Mouse (Mus musculus) hematopoietic multipotent progenitor cell, adult 10-12 weeks (in vitro differentiated cells): ENCODE measurements around the gene Myo1h. TPM values are rescaled to one million over a fixed set of nuclear protein-coding genes. Genes with fewer than 3 reads are reported as not detected.

Experiments
- polyA plus RNA-seq: library from polyadenylated mRNA; stranded (reverse); fragments of >175 nt; gene quantifications from 2 replicates; pipeline ENCODE4 v1.2.3, GENCODE M21; 2012; ENCODE audit warnings: low replicate concordance

Myo1h gene
- polyA plus RNA-seq = 0.89 and 1.0 TPM in 2 replicates

DNA sequence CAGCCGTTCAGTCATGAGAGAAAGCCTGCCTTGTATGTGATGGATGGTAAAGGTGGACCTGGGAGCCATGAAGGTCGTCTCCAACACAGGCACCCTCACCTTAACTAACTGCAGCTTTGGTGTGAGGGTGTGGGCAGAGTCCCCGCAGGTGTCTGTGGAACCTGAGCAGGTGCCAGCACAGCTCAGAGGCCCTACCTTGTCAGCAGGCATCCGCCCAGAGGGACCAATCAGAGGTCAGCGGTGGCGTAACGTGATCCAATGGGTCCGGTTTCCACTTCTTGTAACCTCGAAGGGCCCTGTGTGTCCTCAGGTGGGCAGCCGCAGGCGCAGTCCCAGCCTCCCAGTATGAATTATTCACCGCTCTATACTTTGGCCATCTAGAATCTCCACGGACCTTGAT, at the start of gene Myo1h:
Myo1h (plus strand) TSS at position 293 of the 400 bp plus-strand sequence.

DNA sequence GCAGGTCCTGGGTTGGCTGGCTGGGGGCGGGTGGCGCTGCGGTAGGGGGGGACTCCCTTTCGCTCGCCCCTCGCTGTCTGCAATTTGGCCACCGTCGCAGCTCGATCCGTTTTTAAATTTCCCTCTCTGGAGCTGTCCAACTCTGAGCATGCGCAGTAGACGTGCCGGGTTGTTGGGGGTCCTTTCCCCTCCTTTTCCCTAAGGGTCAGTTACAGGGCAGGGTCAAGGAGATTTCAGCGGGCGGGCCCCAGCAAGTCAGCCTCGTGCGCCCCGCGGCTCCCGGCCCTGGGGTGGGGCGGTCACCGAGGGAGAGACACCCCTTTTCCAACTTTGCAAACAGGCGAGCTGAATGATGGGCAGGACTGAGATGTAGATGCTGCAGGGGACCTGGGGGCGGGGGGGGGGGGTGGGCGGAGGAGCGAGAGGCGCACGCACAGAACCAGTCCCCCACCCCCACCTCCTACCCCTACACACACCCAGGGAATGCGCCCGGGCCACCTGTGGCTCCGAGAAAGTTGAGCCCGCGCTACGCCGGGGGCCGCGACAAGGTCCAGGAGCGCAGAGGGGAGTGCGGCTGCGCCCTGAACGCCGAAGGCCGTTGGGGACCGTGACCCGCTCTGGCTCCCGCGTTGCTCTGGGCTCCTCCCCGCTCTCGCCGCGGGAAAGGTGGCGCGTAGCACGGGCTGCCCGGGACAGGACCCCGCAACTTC, 15.1 kb upstream of the Myo1h start, which contains the start of gene Foxn4:
Foxn4 (minus strand) TSS at position 115 of the 710 bp plus-strand sequence.

DNA sequence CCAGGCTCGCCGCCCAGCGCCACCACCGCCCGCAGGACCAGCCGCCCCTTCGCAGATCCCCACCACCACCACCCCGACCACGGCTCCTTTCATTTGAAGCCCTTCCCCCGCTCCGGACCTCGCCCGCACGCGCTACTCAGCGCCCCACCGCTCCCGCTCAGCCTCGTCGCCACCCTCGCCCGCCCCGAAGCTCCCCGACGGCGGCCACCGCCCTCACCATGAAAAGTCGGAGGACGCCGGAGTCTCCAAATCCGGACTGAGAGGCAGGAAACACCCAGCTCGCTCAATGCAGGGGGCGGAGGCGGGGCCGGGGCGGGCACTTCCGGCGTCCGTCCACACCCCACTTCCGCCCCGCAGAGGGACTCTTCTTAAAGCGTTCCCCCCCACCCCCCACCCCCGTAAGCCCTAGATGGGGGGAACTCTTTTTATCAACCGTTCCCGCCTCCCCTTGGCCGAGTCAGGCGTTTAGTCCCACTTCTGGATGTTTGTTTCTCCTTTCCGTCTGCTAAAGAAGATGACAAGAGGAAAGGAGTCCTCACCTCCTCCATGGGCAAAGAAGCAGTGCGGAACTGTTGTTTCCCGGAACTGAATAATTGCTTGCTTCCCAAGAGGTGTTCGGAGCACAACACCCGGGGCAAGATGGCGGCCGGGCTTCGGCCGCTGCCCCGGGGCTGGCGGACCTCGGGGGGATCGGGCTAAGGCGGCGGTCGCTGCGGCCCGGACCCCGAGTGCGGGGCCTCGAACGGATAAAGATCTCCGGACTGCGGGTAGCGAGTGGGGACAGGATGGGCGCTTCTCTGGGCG, 91.4 kb downstream of the Myo1h start, which contains the start of the genes Kctd10 and Ube3b:
Kctd10 (minus strand) TSS at position 300 of the 804 bp plus-strand sequence.
Ube3b (plus strand) TSS at position 399 of the 804 bp plus-strand sequence.

Other genes with a start within 250 kb of the Myo1h start
- gene Usp30, start 223.7 kb upstream of the Myo1h start, polyA plus RNA-seq = 10.3 and 11.3 TPM in 2 replicates
- not detected in 2 replicates for gene Svop, start 197.6 kb upstream of the Myo1h start, polyA plus RNA-seq
- 19.4 and 33.4 TPM in 2 replicates for gene Alkbh2, start 160.9 kb upstream of the Myo1h start, polyA plus RNA-seq
- gene Ung, start 158.8 kb upstream of the Myo1h start, polyA plus RNA-seq = 12.4 and 14.6 TPM in 2 replicates
- 3.2 and 3.8 TPM in 2 replicates for gene Acacb, start 142.6 kb upstream of the Myo1h start, polyA plus RNA-seq
- gene Foxn4, start 15.4 kb upstream of the Myo1h start, polyA plus RNA-seq = not detected in 2 replicates
- gene Kctd10, start 91.3 kb downstream of the Myo1h start, polyA plus RNA-seq = 80.5 and 160 TPM in 2 replicates
- gene Ube3b, start 91.4 kb downstream of the Myo1h start, polyA plus RNA-seq = 50.0 and 121 TPM in 2 replicates
- gene Mmab, start 154.9 kb downstream of the Myo1h start, polyA plus RNA-seq = 7.9 and 21.6 TPM in 2 replicates
- 16.9 and 33.9 TPM in 2 replicates for gene Mvk, start 155.1 kb downstream of the Myo1h start, polyA plus RNA-seq